Mouse (Mus musculus): Measurements from ENCODE around the gene Mtmr10.

DNA sequence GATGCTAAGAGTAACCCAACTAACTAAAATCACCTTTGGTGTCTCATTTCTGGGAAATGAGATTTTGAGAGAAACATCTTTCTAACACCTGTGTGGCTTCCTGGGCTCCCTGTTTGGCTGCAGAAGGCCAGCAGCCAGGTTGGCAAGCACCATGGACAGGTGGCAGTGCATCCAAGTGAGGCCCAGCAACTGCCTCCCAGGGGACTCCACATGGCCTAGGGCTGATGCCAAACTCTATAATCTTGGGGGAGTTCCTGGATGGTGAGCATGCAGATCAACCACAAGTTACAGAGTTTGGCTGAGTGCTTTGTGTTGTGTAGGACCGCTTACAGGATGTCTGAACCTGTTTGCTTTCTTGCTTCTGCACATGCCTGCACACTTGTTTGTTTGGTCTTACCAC is 45.2 kb downstream of the Mtmr10 start:
- TF ChIP-seq EP300 (IDR thresholded peaks at IDR 0.05): no peak
- TF ChIP-seq CTCF (IDR thresholded peaks at IDR 0.05): no peak

Data from lung, postnatal 0 days (tissue).